Mouse (Mus musculus): Measurements from ENCODE around the gene Zfp281. TPM values are rescaled to one million over a fixed set of nuclear protein-coding genes. Genes with fewer than 3 reads are reported as not detected.
A peak's percentile ranks its signal among the peaks of the same experiment; 100 is the strongest.

Gene Zfp281
- total RNA-seq, 1 experiment = 65.5 TPM

GRCm38 (mm10) chr1:136677847-136678325 lies 53.2 kb downstream of the Zfp281 start:
- Histone ChIP-seq H3K27ac (ENCODE audit: insufficient read depth, low read depth, low read length, poor library complexity, severe bottlenecking) (peak overlapping the region; percentile 99), H3K4me1 (ENCODE audit: control insufficient read depth in 2 of 2, insufficient read depth in 2 of 2, low read length in 2 of 2, poor library complexity in 1 of 2) (peaks cover 27 to 30% of the 10 kb centered on the region in 2 experiments), H3K9ac (ENCODE audit: insufficient read depth, low read depth, low read length, poor library complexity, severe bottlenecking) (peak overlapping the region; percentile 77; the same call in 1 of the 2 replicates), H3K4me3 (ENCODE audit: insufficient read depth in 1 of 2, low read depth in 1 of 2, low read length in 2 of 2, poor library complexity in 1 of 2, severe bottlenecking in 1 of 2) (peak overlapping the region in 1 of 2 experiments; percentile 52; a peak in 2 of 4 replicates), H3K36me3 (ENCODE audit: control insufficient read depth, insufficient read depth, low read length, poor library complexity, severe bottlenecking) (no peaks in the 10 kb centered on the region), H3K9me3 (ENCODE audit: control insufficient read depth, insufficient read depth, low read depth, low read length) (no peaks in the 10 kb centered on the region)
- TF ChIP-seq ZNF384 (IDR thresholded peaks at IDR 0.05; ENCODE audit: low read depth, low read length) (no peak), CHD2 (IDR thresholded peaks at IDR 0.05; ENCODE audit: low read depth, low read length) (peak; percentile 92)
- no peak for DNase-seq (ENCODE audit: low read depth, low spot score)
- in situ Hi-C loops (cut with MboI; ENCODE audit: low sequenced_read_pairs in 2 of 2, unreplicated experiment in 2 of 2) = no loop called here

GRCm38 (mm10) chr1:136678836-136679235 lies 54.1 kb downstream of the Zfp281 start:
- Histone ChIP-seq H3K4me3 (ENCODE audit: insufficient read depth in 1 of 2, low read depth in 1 of 2, low read length in 2 of 2, poor library complexity in 1 of 2, severe bottlenecking in 1 of 2) (no peak overlapping the region; a peak in 1 of 4 replicates), H3K27ac (ENCODE audit: insufficient read depth, low read depth, low read length, poor library complexity, severe bottlenecking) (peak overlapping the region; percentile 93; the same call in 1 of the 2 replicates), H3K36me3 (ENCODE audit: control insufficient read depth, insufficient read depth, low read length, poor library complexity, severe bottlenecking) (no peaks in the 10 kb centered on the region), H3K9me3 (ENCODE audit: control insufficient read depth, insufficient read depth, low read depth, low read length) (no peaks in the 10 kb centered on the region), H3K4me1 (ENCODE audit: control insufficient read depth in 2 of 2, insufficient read depth in 2 of 2, low read length in 2 of 2, poor library complexity in 1 of 2) (peaks cover 28% of the 10 kb centered on the region in 2 experiments), H3K9ac (ENCODE audit: insufficient read depth, low read depth, low read length, poor library complexity, severe bottlenecking) (no peak overlapping the region)
- TF ChIP-seq ZNF384 (IDR thresholded peaks at IDR 0.05; ENCODE audit: low read depth, low read length) = no peak
- no peak for TF ChIP-seq CHD2 (IDR thresholded peaks at IDR 0.05; ENCODE audit: low read depth, low read length)
- TF ChIP-seq MAFK (IDR thresholded peaks at IDR 0.05; ENCODE audit: insufficient read depth, low read depth, low read length) = no peak
- no peak for TF ChIP-seq ZC3H11A (IDR thresholded peaks at IDR 0.05; ENCODE audit: borderline replicate concordance, low read depth, low read length)
- no peak for TF ChIP-seq HCFC1 (IDR thresholded peaks at IDR 0.05; ENCODE audit: borderline replicate concordance, insufficient read depth, low read length)
- DNase-seq (ENCODE audit: low read depth, low spot score) = no peak
- in situ Hi-C loops (cut with MboI; ENCODE audit: low sequenced_read_pairs in 2 of 2, unreplicated experiment in 2 of 2) = no loop called here

Other genes with a start within 250 kb of the Zfp281 start
- 13.7 and 14.0 TPM in 2 replicates for gene Ddx59, start 209.6 kb upstream of the Zfp281 start, total RNA-seq (2012; rRNA removed)
- gene Kif14, start 158.6 kb upstream of the Zfp281 start, total RNA-seq (2012; rRNA removed) = 12.2 and 12.9 TPM in 2 replicates

Measured in ES-E14 (cell line).